Mouse (Mus musculus): Measurements from ENCODE around the gene Gm36864. TPM values are rescaled to one million over a fixed set of nuclear protein-coding genes. Genes with fewer than 3 reads are reported as not detected.
"Not testable (repeated sequence)": the region's sequence is repeated elsewhere in the genome, so short reads cannot be mapped to it uniquely, and the experiment has no call there.

Gene Gm36864
- polyA plus RNA-seq (2012; fragmentation: generic; extraction: Trizol) = 0.06 TPM
- long read RNA-seq, experiment 1 = 0 reads
- long read RNA-seq, experiment 2 = 0 reads

- TF ChIP-seq MAX (IDR thresholded peaks at IDR 0.05) = no peak
- no peak for TF ChIP-seq USF1 (IDR thresholded peaks at IDR 0.05; ENCODE audit: low read depth)
- no peak for TF ChIP-seq CTCF (IDR thresholded peaks at IDR 0.05; ENCODE audit: control insufficient read depth, insufficient read depth, insufficient read length)
- TF ChIP-seq FOSL1 (IDR thresholded peaks at IDR 0.05; ENCODE audit: insufficient read depth, low read length, poor library complexity, severe bottlenecking) = no peak
- TF ChIP-seq MYOG (IDR thresholded peaks at IDR 0.05; ENCODE audit: control insufficient read depth, extremely low read depth, insufficient read length) = no peak
- TF ChIP-seq CEBPB (IDR thresholded peaks at IDR 0.05; ENCODE audit: low read depth) = no peak
- no peak for TF ChIP-seq MYOD1 (IDR thresholded peaks at IDR 0.05; ENCODE audit: control insufficient read depth, insufficient read length, low read depth)
- Histone ChIP-seq H3K79me3 (ENCODE audit: low read depth) (no peaks in the 10 kb centered on the region), H3ac (ENCODE audit: control insufficient read depth, insufficient read length, low read depth) (no peak within 1 kb of the TSS), H3K4me3 (ENCODE audit: insufficient read depth, poor library complexity, severe bottlenecking) (no peak within 1 kb of the TSS), H3K36me3 (ENCODE audit: control insufficient read depth, insufficient read depth) (no peaks in the 10 kb centered on the region), H3K79me2 (ENCODE audit: control insufficient read depth, insufficient read depth) (no peaks in the 10 kb centered on the region), H3K27me3 (ENCODE audit: control insufficient read depth, insufficient read depth, insufficient read length) (peaks cover 27% of the 10 kb centered on the region)
Observed at GRCm38 (mm10) chr7:44235909-44236308, at the start of gene Gm36864. TSS of gene Gm36864 (plus strand) at chr7:44236177.

DNA sequence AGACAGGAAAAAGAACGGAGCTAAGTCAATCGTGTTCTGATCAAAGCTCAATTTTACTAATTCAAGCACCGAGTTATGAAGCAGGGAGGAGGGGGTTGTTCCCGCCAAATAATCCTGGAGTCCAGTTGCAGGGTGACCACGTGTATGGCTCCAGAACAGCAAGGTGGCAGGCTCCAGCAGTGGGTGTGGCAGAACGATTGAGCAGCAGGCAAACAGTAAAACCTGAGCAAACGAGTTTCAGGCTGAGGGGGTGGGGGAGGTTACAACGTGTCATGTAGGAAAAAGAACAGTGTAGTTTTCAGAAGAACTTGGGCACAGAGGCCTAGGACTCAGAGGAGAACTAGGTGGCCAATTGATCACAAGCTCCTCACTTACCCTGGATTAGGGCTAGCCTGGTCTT, 49.5 kb upstream of the Gm36864 start:
- H3K79me2 ChIP-seq (ENCODE audit: control insufficient read depth, insufficient read depth); H3K36me3 ChIP-seq (ENCODE audit: control insufficient read depth, insufficient read depth); H3K4me3 ChIP-seq (ENCODE audit: insufficient read depth, poor library complexity, severe bottlenecking); H3ac ChIP-seq (ENCODE audit: control insufficient read depth, insufficient read length, low read depth); H3K27me3 ChIP-seq (ENCODE audit: control insufficient read depth, insufficient read depth, insufficient read length); H3K79me3 ChIP-seq (ENCODE audit: low read depth): not testable (repeated sequence)

DNA sequence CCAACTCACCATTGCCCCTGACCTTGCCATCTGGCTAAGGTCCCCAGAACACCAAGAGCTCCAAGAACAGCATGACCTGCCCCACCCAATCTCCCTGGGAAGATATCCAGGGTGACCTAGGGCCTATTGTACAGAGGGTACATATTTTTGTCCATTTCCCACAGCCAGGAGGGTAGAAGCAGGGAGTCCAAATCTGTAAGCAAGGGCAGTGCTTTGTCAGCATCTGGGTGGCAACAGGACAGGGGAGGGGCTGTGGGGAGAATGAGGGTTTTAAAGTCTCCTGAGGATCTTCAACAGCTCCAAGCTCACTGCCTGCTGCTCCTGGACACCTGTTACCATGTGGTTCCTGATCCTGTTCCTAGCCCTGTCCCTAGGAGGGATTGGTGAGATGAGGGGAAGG, 48.0 kb upstream of the Gm36864 start, which contains the start of gene Klk1b24:
Klk1b24 (plus strand) TSS at position 301 of the 400 bp plus-strand sequence.
- H3K79me2 ChIP-seq (ENCODE audit: control insufficient read depth, insufficient read depth); H3K27me3 ChIP-seq (ENCODE audit: control insufficient read depth, insufficient read depth, insufficient read length); H3K36me3 ChIP-seq (ENCODE audit: control insufficient read depth, insufficient read depth); H3K79me3 ChIP-seq (ENCODE audit: low read depth); H3K4me3 ChIP-seq (ENCODE audit: insufficient read depth, poor library complexity, severe bottlenecking); H3ac ChIP-seq (ENCODE audit: control insufficient read depth, insufficient read length, low read depth): not testable (repeated sequence)

- not testable (repeated sequence) for H3ac ChIP-seq (ENCODE audit: control insufficient read depth, insufficient read length, low read depth); H3K79me2 ChIP-seq (ENCODE audit: control insufficient read depth, insufficient read depth); H3K36me3 ChIP-seq (ENCODE audit: control insufficient read depth, insufficient read depth); H3K27me3 ChIP-seq (ENCODE audit: control insufficient read depth, insufficient read depth, insufficient read length); H3K4me3 ChIP-seq (ENCODE audit: insufficient read depth, poor library complexity, severe bottlenecking); H3K79me3 ChIP-seq (ENCODE audit: low read depth)
Observed at GRCm38 (mm10) chr7:44193466-44193865, 42.5 kb upstream of the Gm36864 start.

DNA sequence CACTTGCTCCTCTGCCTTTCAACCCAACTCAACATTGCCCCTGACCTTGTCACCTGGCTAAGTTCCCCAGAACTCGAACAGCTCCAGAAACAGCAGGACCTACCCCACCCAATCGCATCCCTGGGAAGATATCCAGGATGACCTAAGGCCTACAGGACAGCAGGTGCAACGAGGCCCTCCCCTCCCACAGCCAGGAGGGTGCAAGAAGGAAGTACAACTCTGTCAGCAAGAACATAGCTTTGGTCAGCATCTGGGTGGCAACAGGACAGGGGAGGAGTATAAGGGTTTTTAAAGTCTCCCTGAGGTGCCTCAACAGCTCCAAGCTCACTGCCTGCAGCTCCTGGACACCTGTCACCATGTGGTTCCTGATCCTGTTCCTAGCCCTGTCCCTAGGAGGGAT, 38.1 kb upstream of the Gm36864 start, which contains the start of gene Klk1b3:
Klk1b3 (plus strand) TSS at position 301 of the 400 bp plus-strand sequence.
- no peak for TF ChIP-seq CEBPB (IDR thresholded peaks at IDR 0.05; ENCODE audit: low read depth)
- TF ChIP-seq FOSL1 (IDR thresholded peaks at IDR 0.05; ENCODE audit: insufficient read depth, low read length, poor library complexity, severe bottlenecking) = no peak
- TF ChIP-seq MYOD1 (IDR thresholded peaks at IDR 0.05; ENCODE audit: control insufficient read depth, insufficient read length, low read depth) = no peak
- no peak for TF ChIP-seq CTCF (IDR thresholded peaks at IDR 0.05; ENCODE audit: control insufficient read depth, insufficient read depth, insufficient read length)
- TF ChIP-seq MAX (IDR thresholded peaks at IDR 0.05) = no peak
- no peak for TF ChIP-seq MYOG (IDR thresholded peaks at IDR 0.05; ENCODE audit: control insufficient read depth, extremely low read depth, insufficient read length)
- Histone ChIP-seq H3K79me3 (ENCODE audit: low read depth) (no peaks in the 10 kb centered on the region), H3K4me3 (ENCODE audit: insufficient read depth, poor library complexity, severe bottlenecking) (no peak within 1 kb of the TSS), H3K79me2 (ENCODE audit: control insufficient read depth, insufficient read depth) (no peaks in the 10 kb centered on the region), H3K36me3 (ENCODE audit: control insufficient read depth, insufficient read depth) (no peaks in the 10 kb centered on the region), H3K27me3 (ENCODE audit: control insufficient read depth, insufficient read depth, insufficient read length) (no peaks in the 10 kb centered on the region), H3ac (ENCODE audit: control insufficient read depth, insufficient read length, low read depth) (no peak within 1 kb of the TSS)

DNA sequence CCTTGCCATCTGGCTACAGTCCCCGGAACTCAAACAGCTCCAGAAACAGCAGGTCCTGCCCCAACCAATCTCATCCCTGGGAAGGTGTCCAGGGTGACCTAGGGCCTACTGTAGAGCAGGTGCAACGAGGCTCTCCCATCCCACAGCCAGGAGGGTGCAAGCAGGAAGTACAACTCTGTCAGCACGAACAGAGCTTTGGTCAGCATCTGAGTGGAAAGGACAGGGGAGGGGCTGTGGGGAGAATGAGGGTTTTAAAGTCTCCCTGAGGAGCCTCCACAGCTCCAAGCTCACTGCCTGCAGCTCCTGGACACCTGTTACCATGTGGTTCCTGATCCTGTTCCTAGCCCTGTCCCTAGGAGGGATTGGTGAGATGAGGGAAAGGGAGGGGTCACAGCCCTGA, 28.8 kb upstream of the Gm36864 start, which contains the start of gene Klk1b4:
Klk1b4 (plus strand) TSS at position 301 of the 400 bp plus-strand sequence.
- H3K27me3 ChIP-seq (ENCODE audit: control insufficient read depth, insufficient read depth, insufficient read length); H3K4me3 ChIP-seq (ENCODE audit: insufficient read depth, poor library complexity, severe bottlenecking); H3ac ChIP-seq (ENCODE audit: control insufficient read depth, insufficient read length, low read depth); H3K79me3 ChIP-seq (ENCODE audit: low read depth); H3K36me3 ChIP-seq (ENCODE audit: control insufficient read depth, insufficient read depth); H3K79me2 ChIP-seq (ENCODE audit: control insufficient read depth, insufficient read depth): not testable (repeated sequence)

DNA sequence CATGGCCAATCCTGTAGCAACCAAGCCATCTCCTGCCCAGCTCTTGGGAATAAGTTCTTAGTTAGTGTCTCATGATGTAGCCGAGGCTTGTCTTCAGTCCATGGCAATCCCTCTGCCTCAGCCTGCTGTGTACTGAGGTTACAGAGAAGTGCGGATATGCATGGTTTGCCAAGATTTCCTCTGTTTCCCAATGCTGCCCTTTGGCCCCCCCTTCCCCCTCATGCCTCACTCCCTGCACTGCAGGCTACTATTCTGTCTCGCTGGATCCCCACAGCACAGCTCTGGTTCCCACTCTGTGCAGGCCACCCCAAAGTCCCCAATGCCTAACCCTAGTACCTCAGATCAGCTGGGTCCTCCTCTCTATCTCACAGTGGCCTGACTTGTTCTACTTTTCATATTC, 27.7 kb upstream of the Gm36864 start:
- Histone ChIP-seq H3ac (ENCODE audit: control insufficient read depth, insufficient read length, low read depth) (no peak overlapping the region), H3K27me3 (ENCODE audit: control insufficient read depth, insufficient read depth, insufficient read length) (no peaks in the 10 kb centered on the region), H3K36me3 (ENCODE audit: control insufficient read depth, insufficient read depth) (no peaks in the 10 kb centered on the region), H3K79me2 (ENCODE audit: control insufficient read depth, insufficient read depth) (no peaks in the 10 kb centered on the region), H3K79me3 (ENCODE audit: low read depth) (no peaks in the 10 kb centered on the region), H3K4me3 (ENCODE audit: insufficient read depth, poor library complexity, severe bottlenecking) (no peak overlapping the region)
- TF ChIP-seq CTCF (IDR thresholded peaks at IDR 0.05; ENCODE audit: control insufficient read depth, insufficient read depth, insufficient read length) (no peak), USF1 (IDR thresholded peaks at IDR 0.05; ENCODE audit: low read depth) (no peak), CEBPB (IDR thresholded peaks at IDR 0.05; ENCODE audit: low read depth) (no peak), MYOG (IDR thresholded peaks at IDR 0.05; ENCODE audit: control insufficient read depth, extremely low read depth, insufficient read length) (no peak), FOSL1 (IDR thresholded peaks at IDR 0.05; ENCODE audit: insufficient read depth, low read length, poor library complexity, severe bottlenecking) (no peak), MYOD1 (IDR thresholded peaks at IDR 0.05; ENCODE audit: control insufficient read depth, insufficient read length, low read depth) (no peak), MAX (IDR thresholded peaks at IDR 0.05) (no peak)
